ENCODE assay signal across 10 mouse cellular contexts in genomic region chr16:96671603-96672374, GRCm38 (mm10).
DNase-seq lines count a peak whose midpoint lies in the region; ATAC-seq and TF ChIP-seq lines count a peak whose summit lies in the region.
"Had no signal": no experiment of that assay in that cellular context is flagged by ENCODE, and none has a peak within 500 bp of the region (broad histone marks: within the 10 kb centered on the region; RNA-seq: fewer than 3 reads in every experiment).

No protein-coding gene starts in this region.

- 58% methylated on average over 11 of the region's 11 CpGs for WGBS in intestine, postnatal 0 days
- WGBS in intestine, embryonic 16.5 days: 59% methylated on average over 11 of the region's 11 CpGs

- H3K36me3 ChIP-seq in intestine, postnatal 0 days (ENCODE audit: control insufficient read depth, insufficient read depth): no peaks in the 10 kb centered on the region
- H3K36me3 ChIP-seq in intestine, embryonic 16.5 days (ENCODE audit: control insufficient read depth, insufficient read depth, low read length): no peaks in the 10 kb centered on the region
- H3K36me3 ChIP-seq: embryonic facial prominence, embryonic 13.5 days; limb, embryonic 15.5 days had no signal

- intact Hi-C loops in gastrocnemius, postnatal 36 days (cut with DNase I): loop anchor here (2.0 to 5.0 kb wide), 3 partner anchors 64 to 309 kb away; partner anchors contain the start of gene Pcp4

- no peaks in the 10 kb centered on the region for H3K9me3 ChIP-seq in intestine, postnatal 0 days (ENCODE audit: control insufficient read depth)
- no peaks in the 10 kb centered on the region for H3K9me3 ChIP-seq in intestine, embryonic 16.5 days (ENCODE audit: control insufficient read depth, low read length)
- H3K9me3 ChIP-seq: embryonic facial prominence, embryonic 13.5 days; limb, embryonic 15.5 days had no signal

- H3K4me3 ChIP-seq in intestine, postnatal 0 days (ENCODE audit: low read depth, low read length): no peak overlapping the region
- no peak overlapping the region for H3K4me3 ChIP-seq in intestine, embryonic 16.5 days (ENCODE audit: low read length)
- H3K4me3 ChIP-seq: embryonic facial prominence, embryonic 13.5 days; limb, embryonic 15.5 days had no signal

- H3K27me3 ChIP-seq in intestine, postnatal 0 days (replicated peaks; ENCODE audit: control insufficient read depth, insufficient read depth, low read length): no peaks in the 10 kb centered on the region
- H3K27me3 ChIP-seq in intestine, embryonic 16.5 days (replicated peaks; ENCODE audit: control insufficient read depth, insufficient read depth, low read length): no peaks in the 10 kb centered on the region
- H3K27me3 ChIP-seq: limb, embryonic 15.5 days had no signal

- no peak overlapping the region for H3K4me2 ChIP-seq in intestine, postnatal 0 days (replicated peaks; ENCODE audit: low read depth)
- H3K4me2 ChIP-seq in intestine, embryonic 16.5 days (ENCODE audit: low read depth, low read length): no peak overlapping the region
- H3K4me2 ChIP-seq: embryonic facial prominence, embryonic 13.5 days; limb, embryonic 15.5 days had no signal

- no peak overlapping the region for H3K9ac ChIP-seq in intestine, postnatal 0 days (ENCODE audit: low read depth, low read length)
- no peak overlapping the region for H3K9ac ChIP-seq in intestine, embryonic 16.5 days (ENCODE audit: low read depth, low read length)
- H3K9ac ChIP-seq: embryonic facial prominence, embryonic 13.5 days; limb, embryonic 15.5 days had no signal

- DNase-seq in 416B (ENCODE audit: low read depth): peak; percentile 36
- peak; percentile 8 for DNase-seq in ES-CJ7 (ENCODE audit: low read depth, low spot score)
- DNase-seq in embryo, embryonic 9.5 days (ENCODE audit: extremely low spot score): peak; percentile 25
- DNase-seq in urinary bladder, postnatal 36 days (ENCODE audit: low spot score in 2 of 2): no peak
- no peak for DNase-seq in gastrocnemius, postnatal 36 days

- no peak for ATAC-seq in intestine, postnatal 0 days
- no peak for ATAC-seq in intestine, embryonic 16.5 days
- ATAC-seq in megakaryocyte-erythroid progenitor cell, adult 5-6 weeks (replicated peaks; ENCODE audit: low FRiP score, low TSS enrichment, poor library complexity, severe bottlenecking): peak; percentile 52; the same call in 1 of the 2 replicates

- TF ChIP-seq CTCF in intestine, postnatal 0 days (IDR thresholded peaks at IDR 0.05; ENCODE audit: low read depth): peak; percentile 80

- H3K4me1 ChIP-seq in intestine, postnatal 0 days (replicated peaks; ENCODE audit: control insufficient read depth, insufficient read depth, low read length): no peaks in the 10 kb centered on the region
- H3K4me1 ChIP-seq in intestine, embryonic 16.5 days (ENCODE audit: control insufficient read depth, insufficient read depth, low read length): 0 out of 2 replicates have a peak, but pooled peaks cover 2% of the 10 kb centered on the region
- H3K4me1 ChIP-seq: embryonic facial prominence, embryonic 13.5 days; limb, embryonic 15.5 days had no signal

- H3K27ac ChIP-seq in intestine, postnatal 0 days (ENCODE audit: low read depth, low read length): no peak overlapping the region
- H3K27ac ChIP-seq in intestine, embryonic 16.5 days (ENCODE audit: low read length): no peak overlapping the region
- H3K27ac ChIP-seq: embryonic facial prominence, embryonic 13.5 days; limb, embryonic 15.5 days had no signal

Comparison
In these comparisons a context has a peak if more than half of its experiments do, and no peak if none do; other contexts are left out.
1. DNase-seq: peak in 416B (single experiment), ES-CJ7 (single experiment) and embryo, embryonic 9.5 days (single experiment); none in urinary bladder, postnatal 36 days (0 of 2) and gastrocnemius, postnatal 36 days (0 of 2).